Mouse (Mus musculus): ENCODE measurements at regions not wholly inside any gene's neighbourhood (a gene's known extent, or its start where the extent isn't known, plus 50 kb on each side); places are given as distances from the start of the nearest gene placed in this dataset.
"Not testable (repeated sequence)": the region's sequence is repeated elsewhere in the genome, so short reads cannot be mapped to it uniquely, and the experiment has no call there.

GRCm38 (mm10) chr13:4935940-4936339 lies 327.0 kb upstream of the Akr1e1 start:
- in situ Hi-C loops (cut with MboI; ENCODE audit: low sequenced_read_pairs in 2 of 2, unreplicated experiment in 2 of 2): no loop called here
- no peak overlapping the region for H3K4me3 ChIP-seq (ENCODE audit: insufficient read depth in 1 of 2, low read depth in 1 of 2, low read length in 2 of 2, poor library complexity in 1 of 2, severe bottlenecking in 1 of 2)
- no peak for DNase-seq (ENCODE audit: low read depth, low spot score)
- no peak overlapping the region for H3K9ac ChIP-seq (ENCODE audit: insufficient read depth, low read depth, low read length, poor library complexity, severe bottlenecking)
- TF ChIP-seq CHD2 (IDR thresholded peaks at IDR 0.05; ENCODE audit: low read depth, low read length) (no peak), HCFC1 (IDR thresholded peaks at IDR 0.05; ENCODE audit: borderline replicate concordance, insufficient read depth, low read length) (no peak), ZC3H11A (IDR thresholded peaks at IDR 0.05; ENCODE audit: borderline replicate concordance, low read depth, low read length) (no peak), MAFK (IDR thresholded peaks at IDR 0.05; ENCODE audit: insufficient read depth, low read depth, low read length) (no peak), ZNF384 (IDR thresholded peaks at IDR 0.05; ENCODE audit: low read depth, low read length) (no peak)
- H3K36me3 ChIP-seq (ENCODE audit: control insufficient read depth, insufficient read depth, low read length, poor library complexity, severe bottlenecking): no peaks in the 10 kb centered on the region
- H3K9me3 ChIP-seq (ENCODE audit: control insufficient read depth, insufficient read depth, low read depth, low read length): no peaks in the 10 kb centered on the region
- H3K27ac ChIP-seq (ENCODE audit: insufficient read depth, low read depth, low read length, poor library complexity, severe bottlenecking): no peak overlapping the region
- no peaks in the 10 kb centered on the region for H3K4me1 ChIP-seq (ENCODE audit: control insufficient read depth in 2 of 2, insufficient read depth in 2 of 2, low read length in 2 of 2, poor library complexity in 1 of 2)

- TF ChIP-seq HCFC1 (IDR thresholded peaks at IDR 0.05; ENCODE audit: borderline replicate concordance, insufficient read depth, low read length) (no peak), ZC3H11A (IDR thresholded peaks at IDR 0.05; ENCODE audit: borderline replicate concordance, low read depth, low read length) (no peak), MAFK (IDR thresholded peaks at IDR 0.05; ENCODE audit: insufficient read depth, low read depth, low read length) (no peak), ZNF384 (IDR thresholded peaks at IDR 0.05; ENCODE audit: low read depth, low read length) (no peak), CHD2 (IDR thresholded peaks at IDR 0.05; ENCODE audit: low read depth, low read length) (no peak)
- in situ Hi-C loops (cut with MboI; ENCODE audit: low sequenced_read_pairs in 2 of 2, unreplicated experiment in 2 of 2): no loop called here
- no peaks in the 10 kb centered on the region for H3K4me1 ChIP-seq (ENCODE audit: control insufficient read depth in 2 of 2, insufficient read depth in 2 of 2, low read length in 2 of 2, poor library complexity in 1 of 2)
- H3K36me3 ChIP-seq (ENCODE audit: control insufficient read depth, insufficient read depth, low read length, poor library complexity, severe bottlenecking): no peaks in the 10 kb centered on the region
- H3K9ac ChIP-seq (ENCODE audit: insufficient read depth, low read depth, low read length, poor library complexity, severe bottlenecking): no peak overlapping the region
- no peaks in the 10 kb centered on the region for H3K9me3 ChIP-seq (ENCODE audit: control insufficient read depth, insufficient read depth, low read depth, low read length)
- no peak overlapping the region for H3K27ac ChIP-seq (ENCODE audit: insufficient read depth, low read depth, low read length, poor library complexity, severe bottlenecking)
- no peak for DNase-seq (ENCODE audit: low read depth, low spot score)
- no peak overlapping the region for H3K4me3 ChIP-seq (ENCODE audit: insufficient read depth in 1 of 2, low read depth in 1 of 2, low read length in 2 of 2, poor library complexity in 1 of 2, severe bottlenecking in 1 of 2)
Measured at GRCm38 (mm10) chr13:4939849-4940248, 330.9 kb upstream of the Akr1e1 start.

GRCm38 (mm10) chr13:4942490-4942889 lies 333.5 kb upstream of the Akr1e1 start:
- H3K9me3 ChIP-seq (ENCODE audit: control insufficient read depth, insufficient read depth, low read depth, low read length); in situ Hi-C loops (cut with MboI; ENCODE audit: low sequenced_read_pairs in 2 of 2, unreplicated experiment in 2 of 2); H3K4me1 ChIP-seq (ENCODE audit: control insufficient read depth in 2 of 2, insufficient read depth in 2 of 2, low read length in 2 of 2, poor library complexity in 1 of 2); DNase-seq (ENCODE audit: low read depth, low spot score); H3K36me3 ChIP-seq (ENCODE audit: control insufficient read depth, insufficient read depth, low read length, poor library complexity, severe bottlenecking); H3K4me3 ChIP-seq (ENCODE audit: insufficient read depth in 1 of 2, low read depth in 1 of 2, low read length in 2 of 2, poor library complexity in 1 of 2, severe bottlenecking in 1 of 2); H3K9ac ChIP-seq (ENCODE audit: insufficient read depth, low read depth, low read length, poor library complexity, severe bottlenecking); H3K27ac ChIP-seq (ENCODE audit: insufficient read depth, low read depth, low read length, poor library complexity, severe bottlenecking): not testable (repeated sequence)

- H3K4me3 ChIP-seq (ENCODE audit: insufficient read depth in 1 of 2, low read depth in 1 of 2, low read length in 2 of 2, poor library complexity in 1 of 2, severe bottlenecking in 1 of 2): no peak overlapping the region
- H3K9ac ChIP-seq (ENCODE audit: insufficient read depth, low read depth, low read length, poor library complexity, severe bottlenecking): no peak overlapping the region
- no peak for DNase-seq (ENCODE audit: low read depth, low spot score)
- H3K36me3 ChIP-seq (ENCODE audit: control insufficient read depth, insufficient read depth, low read length, poor library complexity, severe bottlenecking): no peaks in the 10 kb centered on the region
- no peak for TF ChIP-seq ZNF384 (IDR thresholded peaks at IDR 0.05; ENCODE audit: low read depth, low read length)
- TF ChIP-seq HCFC1 (IDR thresholded peaks at IDR 0.05; ENCODE audit: borderline replicate concordance, insufficient read depth, low read length): no peak
- in situ Hi-C loops (cut with MboI; ENCODE audit: low sequenced_read_pairs in 2 of 2, unreplicated experiment in 2 of 2): no loop called here
- H3K4me1 ChIP-seq (ENCODE audit: control insufficient read depth in 2 of 2, insufficient read depth in 2 of 2, low read length in 2 of 2, poor library complexity in 1 of 2): no peaks in the 10 kb centered on the region
- no peak overlapping the region for H3K27ac ChIP-seq (ENCODE audit: insufficient read depth, low read depth, low read length, poor library complexity, severe bottlenecking)
- no peaks in the 10 kb centered on the region for H3K9me3 ChIP-seq (ENCODE audit: control insufficient read depth, insufficient read depth, low read depth, low read length)
Measured at GRCm38 (mm10) chr13:4943046-4943445, 334.1 kb upstream of the Akr1e1 start.

GRCm38 (mm10) chr13:4955384-4955783 lies 346.4 kb upstream of the Akr1e1 start:
- DNase-seq (ENCODE audit: low read depth, low spot score): no peak
- in situ Hi-C loops (cut with MboI; ENCODE audit: low sequenced_read_pairs in 2 of 2, unreplicated experiment in 2 of 2): no loop called here
- no peak for TF ChIP-seq ZNF384 (IDR thresholded peaks at IDR 0.05; ENCODE audit: low read depth, low read length)
- TF ChIP-seq CHD2 (IDR thresholded peaks at IDR 0.05; ENCODE audit: low read depth, low read length): no peak
- TF ChIP-seq MAFK (IDR thresholded peaks at IDR 0.05; ENCODE audit: insufficient read depth, low read depth, low read length): no peak
- no peak for TF ChIP-seq ZC3H11A (IDR thresholded peaks at IDR 0.05; ENCODE audit: borderline replicate concordance, low read depth, low read length)
- TF ChIP-seq HCFC1 (IDR thresholded peaks at IDR 0.05; ENCODE audit: borderline replicate concordance, insufficient read depth, low read length): no peak

More at GRCm38 (mm10) chr13:4955384-4955783, 346.4 kb upstream of the Akr1e1 start:
- H3K27ac ChIP-seq (ENCODE audit: insufficient read depth, low read depth, low read length, poor library complexity, severe bottlenecking): no peak overlapping the region
- H3K9me3 ChIP-seq (ENCODE audit: control insufficient read depth, insufficient read depth, low read depth, low read length): no peaks in the 10 kb centered on the region
- H3K4me1 ChIP-seq (ENCODE audit: control insufficient read depth in 2 of 2, insufficient read depth in 2 of 2, low read length in 2 of 2, poor library complexity in 1 of 2): no peaks in the 10 kb centered on the region
- H3K36me3 ChIP-seq (ENCODE audit: control insufficient read depth, insufficient read depth, low read length, poor library complexity, severe bottlenecking): no peaks in the 10 kb centered on the region
- H3K9ac ChIP-seq (ENCODE audit: insufficient read depth, low read depth, low read length, poor library complexity, severe bottlenecking): no peak overlapping the region
- H3K4me3 ChIP-seq (ENCODE audit: insufficient read depth in 1 of 2, low read depth in 1 of 2, low read length in 2 of 2, poor library complexity in 1 of 2, severe bottlenecking in 1 of 2): no peak overlapping the region

Measured in ES-E14 (cell line).